Mouse (Mus musculus) embryonic facial prominence, embryonic 11.5 days (tissue): ENCODE data around the gene Myl6b. TPM values are rescaled to one million over a fixed set of nuclear protein-coding genes. Genes with fewer than 3 reads are reported as not detected.
A peak's percentile ranks its signal among the peaks of the same experiment; 100 is the strongest.

Experiments used
- ATAC-seq: fragments of 200-750 bp; cut with Nextera tagmentation; replicated peaks from 2 replicates; pipeline ENCODE4 v1.8.0; 2017; ENCODE audit warnings: low read depth; ENCODE audit not compliant: insufficient number of reproducible peaks, low FRiP score, low TSS enrichment
- DNase-seq: peaks from one replicate; pipeline ENCODE4 v3.0.0-alpha.2; 2015; ENCODE audit warnings: low spot score
- H3K27ac ChIP-seq: fragments of 300-500 bp; sonication (generic); replicated peaks from 2 replicates; pipeline ENCODE4 v1.5.1; 2014; ENCODE audit warnings: mild to moderate bottlenecking, low read depth, low read length, control low read depth
- H3K27me3 ChIP-seq: fragments of 300-500 bp; sonication (generic); 2 replicates; pipeline ENCODE4 v1.6.1; 2014; ENCODE audit warnings: mild to moderate bottlenecking, low read length, moderate library complexity, mixed read lengths; ENCODE audit not compliant: control insufficient read depth, insufficient read depth
- H3K36me3 ChIP-seq: fragments of 300-500 bp; sonication (generic); replicated peaks from 2 replicates; pipeline ENCODE4 v1.6.1; 2014; ENCODE audit warnings: low read depth, mild to moderate bottlenecking, low read length, moderate library complexity, mixed read lengths; ENCODE audit not compliant: control insufficient read depth, insufficient read depth
- H3K4me1 ChIP-seq: fragments of 300-500 bp; sonication (generic); 2 replicates; pipeline ENCODE4 v1.6.1; 2014; ENCODE audit warnings: low read length, mixed read lengths; ENCODE audit not compliant: control insufficient read depth, insufficient read depth
- H3K4me2 ChIP-seq: fragments of 300-500 bp; sonication (generic); 2 replicates; pipeline ENCODE4 v1.6.1; 2014; ENCODE audit warnings: low read depth, mild to moderate bottlenecking, control low read depth, low read length, moderate library complexity
- H3K4me3 ChIP-seq: fragments of 300-500 bp; sonication (generic); 2 replicates; pipeline ENCODE4 v1.5.1; 2014; ENCODE audit warnings: low read depth, low read length, control low read depth
- H3K9ac ChIP-seq: fragments of 300-500 bp; sonication (generic); replicated peaks from 2 replicates; pipeline ENCODE4 v1.6.1; 2014; ENCODE audit warnings: mild to moderate bottlenecking, control low read depth, low read length
- H3K9me3 ChIP-seq: fragments of 300-500 bp; sonication (generic); replicated peaks from 2 replicates; pipeline ENCODE4 v1.6.1; 2016; ENCODE audit warnings: mild to moderate bottlenecking, low read length, inconsistent platforms, mixed read lengths; ENCODE audit not compliant: control insufficient read depth
- WGBS: fragments of 180-500 bp; shearing (Covaris S2); extraction: QIAGEN DNeasy Blood & Tissue Kit; methylation state at CpG from one replicate; pipeline ENCODE4 v1.1.7; 2014; 5-methylcytosine and 5-hydroxymethylcytosine counted together
- polyA plus RNA-seq: library from polyadenylated mRNA; unstranded; fragments of >200 nt; fragmentation: Nextera tagmentation; extraction: Ambion mirVana; gene quantifications from 2 replicates; pipeline ENCODE4 v1.2.1, GENCODE M21; 2014

Myl6b gene
- polyA plus RNA-seq, 1 experiment from 2014 or later: 2.3 TPM

- H3K4me2 ChIP-seq: 0 out of 2 replicates have a peak overlapping the region, but pooled peaks have one; percentile 14
- no peak overlapping the region for H3K9ac ChIP-seq
- 77% methylated on average over 6 of the region's 6 CpGs for WGBS
- ATAC-seq: no peak
- H3K36me3 ChIP-seq: peaks cover 15% of the 10 kb centered on the region
- peak overlapping the region; percentile 11 for H3K4me3 ChIP-seq
- peaks cover 4% of the 10 kb centered on the region; the same call in 1 of the 2 replicates for H3K4me1 ChIP-seq
- no peaks in the 10 kb centered on the region for H3K9me3 ChIP-seq
- no peaks in the 10 kb centered on the region for H3K27me3 ChIP-seq
- H3K27ac ChIP-seq: no peak overlapping the region
- no peak for DNase-seq
These were observed 7.0 kb downstream of the Myl6b start for GRCm38 (mm10) chr10:128491495-128491894.

- Histone ChIP-seq H3K27me3 (no peaks in the 10 kb centered on the region), H3K4me2 (no peak overlapping the region), H3K9ac (no peak overlapping the region), H3K9me3 (no peaks in the 10 kb centered on the region), H3K36me3 (peaks cover 15% of the 10 kb centered on the region), H3K4me3 (no peak overlapping the region), H3K4me1 (peaks cover 4% of the 10 kb centered on the region; the same call in 1 of the 2 replicates), H3K27ac (no peak overlapping the region)
- 51% methylated on average over 5 of the region's 5 CpGs for WGBS
- ATAC-seq (no peak), DNase-seq (no peak)
These were observed 7.6 kb downstream of the Myl6b start for GRCm38 (mm10) chr10:128490912-128491311.

GRCm38 (mm10) chr10:128490232-128490631, 8.3 kb downstream of the Myl6b start:
- H3K4me1 ChIP-seq: peaks cover 4% of the 10 kb centered on the region; the same call in 1 of the 2 replicates
- DNase-seq (no peak), ATAC-seq (no peak)
- H3K27ac ChIP-seq: no peak overlapping the region
- peaks cover 20% of the 10 kb centered on the region for H3K36me3 ChIP-seq
- no peak overlapping the region for H3K4me3 ChIP-seq
- WGBS: 54% methylated on average over 5 of the region's 5 CpGs
- H3K4me2 ChIP-seq: no peak overlapping the region
- H3K9me3 ChIP-seq: no peaks in the 10 kb centered on the region
- 0 out of 2 replicates have a peak overlapping the region, but pooled peaks have one; percentile 18 for H3K9ac ChIP-seq
- H3K27me3 ChIP-seq: no peaks in the 10 kb centered on the region

- Histone ChIP-seq H3K4me2 (no peak overlapping the region), H3K4me1 (peaks cover 2% of the 10 kb centered on the region; the same call in 1 of the 2 replicates), H3K9me3 (no peaks in the 10 kb centered on the region), H3K36me3 (peaks cover 20% of the 10 kb centered on the region), H3K27me3 (no peaks in the 10 kb centered on the region), H3K4me3 (no peak overlapping the region), H3K27ac (no peak overlapping the region), H3K9ac (0 out of 2 replicates have a peak overlapping the region, but pooled peaks have one; percentile 18)
- WGBS: 63% methylated on average over 4 of the region's 4 CpGs
- no peak for ATAC-seq
- DNase-seq: no peak
These were observed 8.7 kb downstream of the Myl6b start for GRCm38 (mm10) chr10:128489785-128490184.

GRCm38 (mm10) chr10:128489380-128489779, 9.1 kb downstream of the Myl6b start:
- no peak overlapping the region for H3K27ac ChIP-seq
- 62% methylated on average over 5 of the region's 5 CpGs for WGBS
- H3K9ac ChIP-seq: no peak overlapping the region
- DNase-seq: no peak
- no peak for ATAC-seq
- no peak overlapping the region for H3K4me2 ChIP-seq
- H3K36me3 ChIP-seq: peaks cover 20% of the 10 kb centered on the region
- H3K4me3 ChIP-seq: no peak overlapping the region
- H3K4me1 ChIP-seq: no peaks in the 10 kb centered on the region
- H3K9me3 ChIP-seq: no peaks in the 10 kb centered on the region
- H3K27me3 ChIP-seq: no peaks in the 10 kb centered on the region

GRCm38 (mm10) chr10:128488776-128489175, 9.7 kb downstream of the Myl6b start:
- ATAC-seq (no peak), DNase-seq (no peak)
- WGBS: 80% methylated on average over 4 of the region's 4 CpGs
- peaks cover 24% of the 10 kb centered on the region for H3K36me3 ChIP-seq
- no peak overlapping the region for H3K9ac ChIP-seq
- no peaks in the 10 kb centered on the region for H3K27me3 ChIP-seq
- no peak overlapping the region for H3K4me2 ChIP-seq
- H3K9me3 ChIP-seq: no peaks in the 10 kb centered on the region
- no peaks in the 10 kb centered on the region for H3K4me1 ChIP-seq
- no peak overlapping the region for H3K27ac ChIP-seq
- H3K4me3 ChIP-seq: no peak overlapping the region

- 91% methylated on average over 22 of the region's 22 CpGs for WGBS
- Histone ChIP-seq H3K4me2 (no peak overlapping the region), H3K9me3 (no peaks in the 10 kb centered on the region), H3K9ac (no peak overlapping the region), H3K4me3 (no peak overlapping the region), H3K27ac (no peak overlapping the region), H3K36me3 (peaks cover 28% of the 10 kb centered on the region), H3K27me3 (no peaks in the 10 kb centered on the region), H3K4me1 (no peaks in the 10 kb centered on the region)
- ATAC-seq: no peak
- DNase-seq: no peak
These were observed 10.4 kb downstream of the Myl6b start for GRCm38 (mm10) chr10:128487861-128488712.

- no peak overlapping the region for H3K4me2 ChIP-seq
- H3K4me1 ChIP-seq: no peaks in the 10 kb centered on the region
- DNase-seq (no peak), ATAC-seq (no peak)
- no peak overlapping the region for H3K4me3 ChIP-seq
- peaks cover 42% of the 10 kb centered on the region for H3K36me3 ChIP-seq
- no peaks in the 10 kb centered on the region for H3K9me3 ChIP-seq
- 89% methylated on average over 7 of the region's 7 CpGs for WGBS
- no peak overlapping the region for H3K9ac ChIP-seq
- no peaks in the 10 kb centered on the region for H3K27me3 ChIP-seq
- no peak overlapping the region for H3K27ac ChIP-seq
These were observed 12.1 kb downstream of the Myl6b start for GRCm38 (mm10) chr10:128486370-128486769.
